In the genomic region with DNA sequence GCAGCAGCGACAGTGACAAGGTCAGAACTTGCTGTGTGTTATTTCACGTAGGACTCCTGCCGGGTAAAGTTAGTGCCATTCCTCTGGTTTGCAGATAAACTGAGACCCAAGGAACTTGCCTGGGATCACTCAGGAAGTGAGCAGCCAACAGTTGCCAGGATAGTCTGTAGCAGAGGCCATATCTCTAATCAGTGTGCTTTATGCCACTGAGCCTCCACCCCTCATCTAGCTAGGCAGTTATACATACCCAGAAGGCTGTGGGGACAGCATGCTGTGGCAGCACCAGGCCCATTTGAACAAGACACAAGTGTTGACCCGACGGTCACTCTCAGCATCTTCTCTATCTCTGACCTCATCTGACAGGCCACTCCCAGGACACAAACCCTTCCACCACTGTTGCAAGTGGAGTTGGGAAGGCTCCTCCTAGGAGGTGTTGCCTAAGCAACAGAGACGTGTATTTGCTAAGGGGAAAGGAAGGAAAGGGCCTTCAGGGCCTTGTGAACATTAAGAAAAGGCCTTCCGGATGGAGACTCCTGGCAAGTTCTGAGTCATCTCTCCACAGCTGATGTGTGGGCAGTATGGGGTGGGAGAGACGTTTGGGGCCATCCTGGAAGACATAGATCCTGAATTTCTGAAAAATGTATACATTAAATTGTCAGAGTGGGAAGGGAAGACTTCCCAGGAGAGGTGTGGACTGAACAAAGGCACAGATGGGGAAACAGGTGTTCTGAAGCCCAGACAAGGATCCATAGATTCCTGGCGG, we compare ENCODE assay signal across 20 mouse cellular contexts.
DNase-seq lines count a peak whose midpoint lies in the region; ATAC-seq lines count a peak whose summit lies in the region.
"Had no signal": no experiment of that assay in that cellular context is flagged by ENCODE, and none has a peak within 500 bp of the region (broad histone marks: within the 10 kb centered on the region; RNA-seq: fewer than 3 reads in every experiment).

No protein-coding gene starts in this region.

- no peak overlapping the region for H3K9ac ChIP-seq in liver, embryonic 13.5 days
- H3K9ac ChIP-seq: limb, embryonic 13.5 days; neural tube, embryonic 15.5 days had no signal

- 0 out of 2 replicates have a peak, but pooled peaks have one; percentile 59 for ATAC-seq in liver, embryonic 13.5 days (ENCODE audit: low read depth)
- ATAC-seq: forebrain, embryonic 14.5 days had no signal

- H3K27me3 ChIP-seq in liver, embryonic 13.5 days = peaks cover 5% of the 10 kb centered on the region; the same call in 1 of the 2 replicates
- H3K27me3 ChIP-seq: neural tube, embryonic 15.5 days had no signal

- no peak overlapping the region for H3K27ac ChIP-seq in liver, embryonic 13.5 days
- H3K27ac ChIP-seq: heart, embryonic 10.5 days; limb, embryonic 13.5 days; neural tube, embryonic 15.5 days had no signal

- H3K4me1 ChIP-seq in liver, embryonic 13.5 days (replicated peaks) = peaks cover 20% of the 10 kb centered on the region

- no peaks in the 10 kb centered on the region for H3K9me3 ChIP-seq in liver, embryonic 13.5 days (replicated peaks)
- H3K9me3 ChIP-seq: heart, embryonic 10.5 days; limb, embryonic 13.5 days; neural tube, embryonic 15.5 days had no signal

- H3K36me3 ChIP-seq in liver, embryonic 13.5 days = no peaks in the 10 kb centered on the region
- H3K36me3 ChIP-seq: heart, embryonic 10.5 days; limb, embryonic 13.5 days; neural tube, embryonic 15.5 days had no signal

- no peak overlapping the region for H3K4me3 ChIP-seq in liver, embryonic 13.5 days (replicated peaks)
- H3K4me3 ChIP-seq: heart, embryonic 10.5 days; limb, embryonic 13.5 days; neural tube, embryonic 15.5 days had no signal

- 46% methylated on average over 9 of the region's 9 CpGs for WGBS in liver, embryonic 13.5 days (ENCODE audit: insufficient replicate concordance)

- DNase-seq in layer of hippocampus, adult 9-11 months = peak; percentile 22
- DNase-seq in layer of hippocampus, postnatal 14 days (ENCODE audit: low spot score in 2 of 2) = no peak
- DNase-seq in 416B (ENCODE audit: low read depth) = peak; percentile 2
- DNase-seq in frontal cortex, postnatal 36 days (ENCODE audit: low spot score in 2 of 2) = peak; percentile 52 to 59
- no peak for DNase-seq in liver, embryonic 13.5 days
- no peak for DNase-seq in adrenal gland, postnatal 36 days
- DNase-seq in heart, postnatal 4 days = no peak
- no peak for DNase-seq in thymus, postnatal 14 days
- DNase-seq: adrenal gland, adult 2 months; B cell, adult 2 months; cerebellum, adult 8-10 months; gastrocnemius, postnatal 14 days; heart, postnatal 36 days; kidney, adult 8-10 months; kidney, postnatal 4 days; retina, postnatal 1 day had no signal

- H3K4me2 ChIP-seq in liver, embryonic 13.5 days = no peak overlapping the region
- H3K4me2 ChIP-seq: limb, embryonic 13.5 days; neural tube, embryonic 15.5 days had no signal

Comparison
In these comparisons a context has a peak if more than half of its experiments do, and no peak if none do; other contexts are left out.
1. DNase-seq: peak in layer of hippocampus, adult 9-11 months (single experiment), 416B (single experiment) and frontal cortex, postnatal 36 days (2 of 2); none in layer of hippocampus, postnatal 14 days (0 of 2), liver, embryonic 13.5 days (single experiment), adrenal gland, postnatal 36 days (0 of 2), heart, postnatal 4 days (single experiment) and thymus, postnatal 14 days (single experiment).